Mouse (Mus musculus): Measurements from ENCODE around the gene Rtkn2. TPM values are rescaled to one million over a fixed set of nuclear protein-coding genes. Genes with fewer than 3 reads are reported as not detected.
A peak's percentile ranks its signal among the peaks of the same experiment; 100 is the strongest.

The Rtkn2 gene
- polyA plus RNA-seq, 1 experiment, result not detected

DNA sequence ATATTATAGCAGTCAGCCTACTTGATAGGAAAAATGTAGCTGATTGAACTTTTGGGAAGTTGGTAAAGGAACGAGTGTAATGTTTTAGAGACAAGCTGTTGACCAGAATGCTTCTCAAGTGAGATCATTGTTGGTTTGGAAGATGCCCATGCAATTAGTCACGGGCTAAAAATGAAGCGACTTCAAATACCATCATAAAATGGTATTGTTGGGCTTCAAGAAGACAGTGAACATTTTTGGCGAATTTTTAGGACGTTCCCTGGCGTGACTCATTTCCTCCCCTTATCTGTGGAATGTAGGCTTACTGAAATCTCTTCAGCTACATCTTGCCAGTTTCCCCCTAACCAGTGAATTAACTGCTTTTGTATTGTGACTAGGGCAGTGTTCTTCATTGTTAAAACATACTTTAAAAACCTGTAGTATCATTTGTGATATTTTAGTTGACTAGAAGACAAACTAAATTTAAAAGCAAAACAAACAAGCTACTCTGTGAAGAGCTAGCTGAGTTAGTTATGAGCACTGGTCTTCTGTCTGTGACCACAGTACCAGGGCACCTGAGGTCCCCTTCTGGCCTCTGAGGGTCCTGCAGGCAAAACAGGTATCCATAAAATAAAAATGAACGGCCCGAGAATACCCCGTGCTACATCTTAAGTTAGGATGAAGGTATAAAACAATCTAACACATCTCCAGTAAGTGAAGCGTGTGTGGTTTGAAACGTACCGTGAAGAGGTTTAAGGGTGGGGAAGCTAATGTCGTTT is 29.0 kb downstream of the Rtkn2 start:
- H3K4me1 ChIP-seq, result peaks cover 8% of the 10 kb centered on the region
- no peak for TF ChIP-seq FLI1 (IDR thresholded peaks at IDR 0.05; ENCODE audit: low read length)
- no peak for TF ChIP-seq GATA1 (IDR thresholded peaks at IDR 0.05; ENCODE audit: borderline replicate concordance, low read length)
- peaks cover 12% of the 10 kb centered on the region for H3K36me3 ChIP-seq (replicated peaks; ENCODE audit: low read length)
- H3K9me3 ChIP-seq, result peaks cover 19% of the 10 kb centered on the region
- H3K4me3 ChIP-seq (replicated peaks), result no peak overlapping the region
- peaks cover 4% of the 10 kb centered on the region for H3K27me3 ChIP-seq (replicated peaks)

DNA sequence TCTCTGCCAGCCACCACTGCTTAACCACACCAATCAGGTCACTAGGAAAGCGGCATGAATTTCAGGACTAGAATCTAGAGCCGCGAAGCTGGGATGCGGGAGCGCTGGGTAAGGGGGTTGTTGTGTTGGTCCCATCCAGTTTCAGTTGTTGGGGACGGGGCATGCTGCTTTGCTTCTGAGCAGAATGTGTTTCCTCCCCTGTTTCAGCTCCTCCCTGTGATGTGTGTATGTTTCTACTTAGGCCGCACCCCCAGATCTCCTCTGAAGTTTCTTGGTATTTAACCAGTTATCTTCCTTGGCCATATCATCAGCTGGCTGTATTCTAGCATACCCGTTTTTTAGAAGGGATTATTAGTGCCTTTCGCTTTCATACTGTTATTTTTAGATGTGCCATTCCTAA is 29.9 kb downstream of the Rtkn2 start:
- Histone ChIP-seq H3K9me3 (peaks cover 24% of the 10 kb centered on the region), H3K27me3 (replicated peaks) (peaks cover 4% of the 10 kb centered on the region), H3K4me3 (replicated peaks) (no peak overlapping the region), H3K4me1 (peaks cover 8% of the 10 kb centered on the region), H3K36me3 (replicated peaks; ENCODE audit: low read length) (peaks cover 12% of the 10 kb centered on the region)
- no peak for TF ChIP-seq FLI1 (IDR thresholded peaks at IDR 0.05; ENCODE audit: low read length)
- TF ChIP-seq GATA1 (IDR thresholded peaks at IDR 0.05; ENCODE audit: borderline replicate concordance, low read length), result no peak

- H3K9me3 ChIP-seq, result peaks cover 25% of the 10 kb centered on the region
- peaks cover 4% of the 10 kb centered on the region for H3K27me3 ChIP-seq (replicated peaks)
- TF ChIP-seq GATA1 (IDR thresholded peaks at IDR 0.05; ENCODE audit: borderline replicate concordance, low read length), result no peak
- no peak for TF ChIP-seq FLI1 (IDR thresholded peaks at IDR 0.05; ENCODE audit: low read length)
- peaks cover 12% of the 10 kb centered on the region for H3K36me3 ChIP-seq (replicated peaks; ENCODE audit: low read length)
- no peak overlapping the region for H3K4me3 ChIP-seq (replicated peaks)
- peaks cover 8% of the 10 kb centered on the region for H3K4me1 ChIP-seq
Measured at GRCm38 (mm10) chr10:68009867-68010266, 30.5 kb downstream of the Rtkn2 start.

GRCm38 (mm10) chr10:68013137-68013536 is 33.8 kb downstream of the Rtkn2 start:
- Histone ChIP-seq H3K9me3 (peaks cover 28% of the 10 kb centered on the region), H3K27me3 (replicated peaks) (no peaks in the 10 kb centered on the region), H3K4me1 (no peaks in the 10 kb centered on the region), H3K36me3 (replicated peaks; ENCODE audit: low read length) (peaks cover 12% of the 10 kb centered on the region), H3K4me3 (replicated peaks) (peak overlapping the region; percentile 8)
- TF ChIP-seq FLI1 (IDR thresholded peaks at IDR 0.05; ENCODE audit: low read length), result no peak
- TF ChIP-seq GATA1 (IDR thresholded peaks at IDR 0.05; ENCODE audit: borderline replicate concordance, low read length), result no peak

- no peak for TF ChIP-seq GATA1 (IDR thresholded peaks at IDR 0.05; ENCODE audit: borderline replicate concordance, low read length)
- TF ChIP-seq FLI1 (IDR thresholded peaks at IDR 0.05; ENCODE audit: low read length), result no peak
- H3K27me3 ChIP-seq (replicated peaks), result no peaks in the 10 kb centered on the region
- peaks cover 12% of the 10 kb centered on the region for H3K36me3 ChIP-seq (replicated peaks; ENCODE audit: low read length)
- H3K4me1 ChIP-seq, result peaks cover 9% of the 10 kb centered on the region; the same call in 1 of the 2 replicates
- peaks cover 13% of the 10 kb centered on the region for H3K9me3 ChIP-seq
- no peak overlapping the region for H3K4me3 ChIP-seq (replicated peaks)
Measured at GRCm38 (mm10) chr10:68020755-68021154, 41.4 kb downstream of the Rtkn2 start.

DNA sequence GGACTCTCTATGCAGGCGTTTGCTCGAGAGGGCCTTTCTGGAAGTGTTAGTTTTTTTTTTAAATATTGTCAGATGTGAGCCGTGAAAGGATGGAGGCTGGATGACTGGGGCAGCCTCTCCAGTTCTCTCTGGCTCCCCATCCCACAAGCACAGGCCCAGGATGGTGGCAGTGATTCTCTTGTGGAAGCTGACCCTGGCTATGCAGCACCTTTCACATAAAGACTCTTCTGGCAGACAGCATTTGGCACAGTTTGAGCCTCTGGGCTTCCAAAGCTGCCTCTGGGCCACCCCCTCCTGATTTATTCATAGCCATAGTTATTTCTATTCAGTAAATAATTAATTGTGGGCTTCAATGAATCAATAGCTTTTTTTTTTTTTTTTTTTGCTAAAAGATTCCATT is 46.3 kb downstream of the Rtkn2 start:
- Histone ChIP-seq H3K36me3 (replicated peaks; ENCODE audit: low read length) (no peaks in the 10 kb centered on the region), H3K4me1 (peaks cover 9% of the 10 kb centered on the region; the same call in 1 of the 2 replicates), H3K4me3 (replicated peaks) (no peak overlapping the region), H3K27me3 (replicated peaks) (no peaks in the 10 kb centered on the region), H3K9me3 (no peaks in the 10 kb centered on the region; the same call in 1 of the 2 replicates)
- TF ChIP-seq FLI1 (IDR thresholded peaks at IDR 0.05; ENCODE audit: low read length), result no peak
- no peak for TF ChIP-seq GATA1 (IDR thresholded peaks at IDR 0.05; ENCODE audit: borderline replicate concordance, low read length)

GRCm38 (mm10) chr10:68028327-68029080 is 49.1 kb downstream of the Rtkn2 start:
- Histone ChIP-seq H3K36me3 (replicated peaks; ENCODE audit: low read length) (no peaks in the 10 kb centered on the region), H3K9me3 (peaks cover 4% of the 10 kb centered on the region; the same call in 1 of the 2 replicates), H3K4me1 (peaks cover 9% of the 10 kb centered on the region; the same call in 1 of the 2 replicates), H3K27me3 (replicated peaks) (no peaks in the 10 kb centered on the region), H3K4me3 (replicated peaks) (no peak overlapping the region)
- TF ChIP-seq GATA1 (IDR thresholded peaks at IDR 0.05; ENCODE audit: borderline replicate concordance, low read length) (no peak), FLI1 (IDR thresholded peaks at IDR 0.05; ENCODE audit: low read length) (no peak)

DNA sequence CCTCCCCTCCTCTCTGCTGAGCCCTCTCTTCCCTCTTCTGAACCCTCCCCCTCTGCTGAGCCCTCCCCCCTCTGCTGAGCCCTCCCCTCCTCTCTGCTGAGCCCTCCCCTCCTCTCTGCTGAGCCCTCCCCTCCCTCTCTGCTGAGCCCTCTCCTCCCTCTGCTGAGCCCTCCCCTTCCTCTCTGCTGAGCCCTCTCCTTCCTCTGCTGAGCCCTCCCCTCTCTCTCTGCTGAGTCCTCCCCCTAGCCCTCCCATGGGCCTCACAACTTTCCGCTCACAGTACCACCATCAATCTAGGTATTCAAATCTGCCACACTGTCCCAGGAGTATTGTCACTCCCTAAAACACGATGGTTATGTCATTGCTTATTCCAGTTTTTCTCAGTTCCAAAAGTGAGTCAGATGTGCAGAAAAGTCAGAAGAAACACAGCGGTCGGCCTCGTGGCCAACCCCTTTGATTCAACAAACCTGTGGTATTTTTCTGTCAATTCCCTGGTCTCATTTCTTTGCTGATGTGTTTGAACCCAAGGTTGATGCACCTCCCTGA is 49.8 kb downstream of the Rtkn2 start:
- Histone ChIP-seq H3K9me3 (peaks cover 4% of the 10 kb centered on the region; the same call in 1 of the 2 replicates), H3K4me1 (peaks cover 5% of the 10 kb centered on the region; the same call in 1 of the 2 replicates), H3K27me3 (replicated peaks) (no peaks in the 10 kb centered on the region), H3K4me3 (replicated peaks) (no peak overlapping the region), H3K36me3 (replicated peaks; ENCODE audit: low read length) (no peaks in the 10 kb centered on the region)
- TF ChIP-seq FLI1 (IDR thresholded peaks at IDR 0.05; ENCODE audit: low read length), result no peak
- no peak for TF ChIP-seq GATA1 (IDR thresholded peaks at IDR 0.05; ENCODE audit: borderline replicate concordance, low read length)

GRCm38 (mm10) chr10:68030027-68030426 is 50.7 kb downstream of the Rtkn2 start:
- Histone ChIP-seq H3K4me1 (no peaks in the 10 kb centered on the region), H3K9me3 (peaks cover 4% of the 10 kb centered on the region; the same call in 1 of the 2 replicates), H3K27me3 (replicated peaks) (no peaks in the 10 kb centered on the region), H3K36me3 (replicated peaks; ENCODE audit: low read length) (no peaks in the 10 kb centered on the region), H3K4me3 (replicated peaks) (no peak overlapping the region)
- TF ChIP-seq GATA1 (IDR thresholded peaks at IDR 0.05; ENCODE audit: borderline replicate concordance, low read length) (no peak), FLI1 (IDR thresholded peaks at IDR 0.05; ENCODE audit: low read length) (no peak)
